Mouse (Mus musculus) kidney, postnatal 14 days (tissue): ENCODE results near the gene Rbfox1.

Source experiments
- DNase-seq: peaks from one replicate; pipeline ENCODE4 v3.0.0; 2022; ENCODE audit warnings: mixed read lengths

Rbfox1 gene

DNA sequence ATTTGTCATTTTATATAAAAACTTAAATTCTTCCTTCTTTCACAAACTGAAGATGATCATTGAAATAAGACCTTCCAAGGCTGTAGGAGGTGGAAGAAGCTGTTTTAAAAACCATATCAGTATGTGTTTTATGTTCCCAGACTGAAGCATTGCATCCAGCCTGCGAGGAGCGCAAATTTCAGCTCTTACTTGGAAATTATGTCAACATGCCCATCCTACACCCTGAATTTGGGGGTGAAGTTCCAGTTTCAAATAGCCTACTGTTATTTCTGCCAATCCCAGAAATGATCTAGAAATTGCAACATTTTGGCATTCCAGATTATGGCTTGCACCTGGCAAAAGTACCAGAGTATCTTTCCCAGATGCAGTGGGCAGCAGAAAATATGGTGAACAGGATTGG, 1290.8 kb downstream of the Rbfox1 start:
- DNase-seq, result no peak

- no peak for DNase-seq
Measured at GRCm38 (mm10) chr16:7187788-7188187, 1302.6 kb downstream of the Rbfox1 start.

DNA sequence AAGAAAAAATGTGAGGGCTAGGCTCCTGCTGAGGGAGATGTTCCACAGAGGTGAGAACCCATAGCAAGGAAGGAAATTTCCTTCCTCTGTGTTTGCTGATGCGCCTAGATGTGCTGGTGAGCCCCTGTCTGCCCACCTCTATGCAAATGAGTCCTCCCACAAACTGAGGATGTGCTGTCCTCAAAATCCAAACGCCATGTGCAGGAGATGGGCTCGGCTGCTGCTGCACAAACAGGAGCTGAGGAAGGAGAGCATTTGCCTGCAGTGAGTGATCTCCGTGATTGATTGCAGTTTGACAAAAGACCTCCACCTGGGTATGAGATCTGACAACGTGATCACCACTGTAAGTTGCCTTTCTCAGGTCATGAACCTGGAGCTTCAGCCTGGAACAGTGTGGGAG, 1308.4 kb downstream of the Rbfox1 start:
- DNase-seq, result no peak

GRCm38 (mm10) chr16:7197953-7198352, 1312.8 kb downstream of the Rbfox1 start:
- no peak for DNase-seq

- no peak for DNase-seq
Measured at GRCm38 (mm10) chr16:7200239-7200638, 1315.1 kb downstream of the Rbfox1 start.

DNA sequence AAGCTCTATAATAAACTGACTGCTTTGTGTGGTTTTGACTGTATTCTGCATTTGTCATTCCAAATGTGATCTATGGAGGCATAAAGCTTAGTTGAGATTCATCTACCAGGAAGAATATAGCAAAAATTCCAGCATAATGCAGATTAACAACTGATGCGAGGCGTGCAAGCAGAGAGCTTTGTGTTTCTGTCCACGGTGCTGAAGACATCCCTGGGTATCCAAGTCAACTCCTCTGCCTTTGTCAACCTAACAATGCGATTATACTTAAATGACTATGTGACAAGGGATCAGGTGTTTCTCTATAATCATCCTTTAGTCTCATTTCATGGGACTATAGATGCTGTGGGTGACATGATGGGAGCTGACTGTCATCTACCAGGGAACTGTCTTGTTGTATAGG, 1316.7 kb downstream of the Rbfox1 start:
- DNase-seq, result peak; percentile 3

GRCm38 (mm10) chr16:7206116-7206900, 1321.2 kb downstream of the Rbfox1 start:
- DNase-seq, result peak; percentile 9

GRCm38 (mm10) chr16:7207599-7207998, 1322.4 kb downstream of the Rbfox1 start:
- DNase-seq, result no peak

- DNase-seq, result no peak
Measured at GRCm38 (mm10) chr16:7212756-7213155, 1327.6 kb downstream of the Rbfox1 start.

DNA sequence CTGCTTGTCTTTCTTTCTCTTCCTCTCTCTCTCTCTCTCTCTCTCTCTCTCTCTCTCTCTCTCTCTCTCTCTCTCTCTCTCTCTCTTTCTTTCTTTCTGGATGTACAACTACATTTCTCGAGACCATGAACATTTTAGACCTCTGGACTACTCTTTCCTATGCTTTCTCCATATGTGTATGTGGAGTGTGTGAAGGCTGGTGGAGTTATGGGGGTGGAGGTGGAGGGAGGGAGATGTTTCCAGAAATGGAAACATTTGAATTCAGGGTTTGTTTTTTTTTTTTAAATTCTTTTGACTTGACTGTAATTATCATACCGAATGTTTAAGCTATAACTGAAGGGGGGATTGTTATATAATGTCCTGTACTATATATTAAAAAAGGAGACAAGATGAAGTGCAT, 1338.1 kb downstream of the Rbfox1 start:
- DNase-seq, result no peak

- DNase-seq, result no peak
Measured at GRCm38 (mm10) chr16:7226000-7226399, 1340.8 kb downstream of the Rbfox1 start.

GRCm38 (mm10) chr16:7228246-7228645, 1343.1 kb downstream of the Rbfox1 start:
- no peak for DNase-seq

DNA sequence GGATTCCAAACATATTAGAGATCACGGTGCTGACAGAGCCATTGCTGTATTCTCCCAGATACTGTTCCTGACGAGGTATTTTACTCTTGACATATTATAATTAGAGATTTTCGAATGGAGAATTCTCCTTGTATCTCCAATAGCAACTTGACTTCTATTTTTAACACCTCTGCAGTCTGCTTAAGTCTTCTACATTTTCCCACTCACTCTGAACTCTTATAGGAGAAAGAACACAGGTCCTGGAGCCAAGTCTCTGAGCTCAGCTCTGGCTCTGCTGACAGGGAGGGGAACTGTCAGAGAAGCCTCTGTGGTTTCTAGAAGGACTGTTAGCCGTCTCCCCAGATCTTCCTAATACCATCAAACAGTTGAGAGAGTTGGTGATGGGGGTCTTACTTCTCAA, 1344.1 kb downstream of the Rbfox1 start:
- no peak for DNase-seq

DNA sequence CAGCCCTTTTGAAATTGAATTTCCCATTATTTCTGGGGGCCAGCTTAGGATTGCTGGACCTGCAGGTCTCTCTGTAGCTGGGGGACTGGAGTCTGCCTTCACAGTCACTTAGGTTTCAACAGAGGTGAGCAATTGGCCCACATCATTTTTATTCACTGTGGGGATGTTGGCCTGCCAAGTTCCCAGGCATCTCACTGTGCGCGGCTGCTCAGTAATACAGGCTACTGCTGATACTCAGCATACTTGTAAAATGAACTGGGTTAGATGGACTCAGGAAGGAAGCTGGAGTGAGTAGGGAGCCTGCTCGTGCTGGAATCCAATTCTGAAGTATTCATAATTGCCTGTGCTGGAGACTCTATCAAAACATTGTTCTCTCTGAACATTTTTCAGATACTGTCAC, 1356.5 kb downstream of the Rbfox1 start:
- DNase-seq, result no peak

GRCm38 (mm10) chr16:7242501-7242900, 1357.3 kb downstream of the Rbfox1 start:
- no peak for DNase-seq

DNA sequence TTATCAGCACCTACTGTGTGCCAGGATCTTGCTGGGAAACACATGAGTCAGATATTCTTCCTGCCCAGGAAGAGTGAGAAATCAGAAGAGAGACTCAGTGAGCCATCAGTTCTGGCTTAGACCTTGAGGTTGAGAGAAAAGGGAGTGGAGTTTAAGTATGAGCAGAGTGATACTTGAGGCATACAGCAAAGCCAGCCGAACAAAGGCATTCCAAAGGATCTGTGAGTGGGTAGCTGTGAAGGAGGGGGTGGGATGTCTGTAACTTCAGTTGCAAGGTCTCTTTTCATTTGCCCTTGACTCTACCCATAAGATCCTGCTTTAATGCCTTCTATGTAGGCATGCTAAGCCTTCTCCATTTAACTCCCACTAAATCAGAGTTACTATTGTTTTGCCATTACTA, 1359.2 kb downstream of the Rbfox1 start:
- no peak for DNase-seq

DNA sequence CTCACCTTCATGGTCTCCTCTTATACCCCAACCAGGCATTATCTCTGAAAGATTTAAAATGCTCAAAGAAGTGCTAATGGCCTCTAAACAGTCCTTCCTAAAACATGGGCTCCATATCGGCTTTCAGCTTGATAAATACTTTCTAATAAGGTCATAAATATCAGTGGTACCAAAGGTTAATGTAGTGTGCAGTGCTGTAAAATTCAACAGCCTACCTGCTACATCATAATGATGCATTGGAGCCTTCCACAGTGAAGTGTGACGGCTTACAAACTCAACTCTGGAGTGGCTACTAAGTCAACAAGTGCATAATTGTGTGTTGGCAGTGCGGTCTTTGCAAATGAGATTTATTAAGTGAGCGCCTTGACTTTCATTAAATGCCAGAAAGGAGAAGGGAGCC, 1366.5 kb downstream of the Rbfox1 start:
- no peak for DNase-seq

GRCm38 (mm10) chr16:7257366-7257765, 1372.2 kb downstream of the Rbfox1 start:
- DNase-seq, result no peak

GRCm38 (mm10) chr16:7263261-7263660, 1378.1 kb downstream of the Rbfox1 start:
- DNase-seq, result no peak

DNA sequence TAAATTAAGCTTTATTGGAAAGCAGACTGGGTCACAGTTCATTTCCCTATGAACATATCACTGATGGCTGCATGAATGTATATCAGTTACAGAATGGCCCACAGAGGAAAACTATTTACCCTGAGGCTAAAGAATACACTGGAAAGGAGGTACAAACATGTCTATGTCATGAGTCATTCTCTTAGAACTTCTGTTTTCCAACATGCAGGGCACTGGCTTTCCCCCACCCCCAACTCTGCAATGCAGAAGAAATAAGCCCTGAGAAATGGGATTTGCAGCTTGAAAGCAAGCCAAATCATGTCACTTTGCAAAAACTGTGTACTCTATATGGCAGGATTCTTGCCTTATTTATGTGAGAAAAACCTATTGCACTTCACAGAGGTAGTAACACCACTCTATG, 1380.6 kb downstream of the Rbfox1 start:
- DNase-seq, result no peak

- no peak for DNase-seq
Measured at GRCm38 (mm10) chr16:7275501-7275900, 1390.3 kb downstream of the Rbfox1 start.

GRCm38 (mm10) chr16:7275901-7276300, 1390.7 kb downstream of the Rbfox1 start:
- DNase-seq, result no peak

DNA sequence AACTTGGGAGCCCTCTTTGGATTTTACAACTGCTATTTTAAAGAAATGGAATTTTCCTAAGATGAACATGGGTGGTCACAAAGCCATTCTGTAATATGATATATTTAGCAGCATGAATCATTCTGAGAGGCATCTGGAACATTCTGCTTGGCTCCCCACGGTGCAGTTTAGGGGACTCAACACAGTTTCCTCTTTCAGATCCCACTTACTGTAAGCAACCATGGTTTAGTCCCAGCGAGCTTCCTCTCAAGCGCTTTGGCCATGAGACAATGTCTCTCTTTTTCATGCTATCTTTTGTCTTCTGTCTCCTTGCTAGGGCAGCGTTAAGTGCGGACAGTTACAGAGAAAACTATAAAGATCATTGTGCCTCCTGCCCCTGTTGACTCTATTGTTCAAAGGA, 1394.4 kb downstream of the Rbfox1 start:
- no peak for DNase-seq

DNA sequence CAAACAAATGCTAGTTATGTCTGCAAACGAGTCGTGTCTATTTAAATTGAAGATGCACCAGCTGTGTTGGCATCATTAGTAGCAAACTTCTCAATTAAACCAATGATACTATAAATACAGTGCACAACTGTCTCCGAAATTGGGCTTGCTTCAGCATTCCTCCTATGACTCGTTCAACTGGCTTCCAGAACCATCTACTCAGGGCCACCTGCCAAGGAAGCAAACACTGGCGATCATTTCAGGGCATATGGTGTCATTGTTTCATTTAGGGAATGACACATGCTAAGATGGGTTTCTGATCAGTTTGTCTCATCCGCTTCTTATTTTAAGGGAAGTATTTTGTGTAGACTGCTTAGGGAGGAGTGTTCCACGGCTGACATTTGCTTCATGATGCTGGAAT, 1397.1 kb downstream of the Rbfox1 start:
- DNase-seq, result no peak
